Mouse (Mus musculus) lung, embryonic 16.5 days (tissue): ENCODE results near the gene Hoxa1. TPM values are rescaled to one million over a fixed set of nuclear protein-coding genes. Genes with fewer than 3 reads are reported as not detected.

Experiments
- ATAC-seq: fragments of 200-750 bp; cut with Nextera tagmentation; 2 replicates; pipeline ENCODE4 v1.8.0; 2017; ENCODE audit warnings: low read depth, mild to moderate bottlenecking, moderate library complexity
- H3K27ac ChIP-seq: fragments of 300-500 bp; sonication (generic); 2 replicates; pipeline ENCODE4 v1.5.1; 2014; ENCODE audit warnings: mild to moderate bottlenecking, control low read depth, low read length
- H3K27me3 ChIP-seq: fragments of 300-500 bp; sonication (generic); 2 replicates; pipeline ENCODE4 v1.6.1; 2014; ENCODE audit warnings: low read depth, low read length, mixed read lengths; ENCODE audit not compliant: control insufficient read depth, insufficient read depth
- H3K36me3 ChIP-seq: fragments of 300-500 bp; sonication (generic); 2 replicates; pipeline ENCODE4 v1.6.1; 2014; ENCODE audit warnings: low read length; ENCODE audit not compliant: control insufficient read depth, insufficient read depth
- H3K4me1 ChIP-seq: fragments of 300-500 bp; sonication (generic); replicated peaks from 2 replicates; pipeline ENCODE4 v1.6.1; 2014; ENCODE audit warnings: low read length, mixed read lengths; ENCODE audit not compliant: control insufficient read depth, insufficient read depth
- H3K4me2 ChIP-seq: fragments of 300-500 bp; sonication (generic); 2 replicates; pipeline ENCODE4 v1.6.1; 2014; ENCODE audit warnings: low read depth, low read length, control low read depth
- H3K4me3 ChIP-seq: fragments of 300-500 bp; sonication (generic); 2 replicates; pipeline ENCODE4 v1.5.1; 2014; ENCODE audit warnings: mild to moderate bottlenecking, low read length, control low read depth
- H3K9ac ChIP-seq: fragments of 300-500 bp; sonication (generic); 2 replicates; pipeline ENCODE4 v1.6.1; 2014; ENCODE audit warnings: low read length, control low read depth
- H3K9me3 ChIP-seq: fragments of 300-500 bp; sonication (generic); 2 replicates; pipeline ENCODE4 v1.6.1; 2016; ENCODE audit warnings: low read length; ENCODE audit not compliant: control insufficient read depth
- WGBS: fragments of 180-500 bp; shearing (Covaris S2); extraction: QIAGEN DNeasy Blood & Tissue Kit; methylation state at CpG from one replicate; pipeline ENCODE4 v1.1.7; 2014; 5-methylcytosine and 5-hydroxymethylcytosine counted together
- polyA plus RNA-seq: library from polyadenylated mRNA; unstranded; fragments of >200 nt; fragmentation: Nextera tagmentation; extraction: Ambion mirVana; gene quantifications from 2 replicates; pipeline ENCODE4 v1.2.1, GENCODE M21; 2015

Hoxa1 gene
- polyA plus RNA-seq, 1 experiment from 2014 or later: 1.4 TPM

GRCm38 (mm10) chr6:52137841-52138535 lies 20.1 kb downstream of the Hoxa1 start:
- Histone ChIP-seq H3K27me3 (no peaks in the 10 kb centered on the region; the same call in 1 of the 2 replicates), H3K9ac (no peak overlapping the region), H3K4me2 (no peak overlapping the region), H3K9me3 (no peaks in the 10 kb centered on the region), H3K36me3 (no peaks in the 10 kb centered on the region), H3K4me1 (no peaks in the 10 kb centered on the region), H3K27ac (no peak overlapping the region), H3K4me3 (no peak overlapping the region)
- 63% methylated on average over 9 of the region's 9 CpGs for WGBS
- no peak for ATAC-seq

GRCm38 (mm10) chr6:52123673-52124072 lies 34.4 kb downstream of the Hoxa1 start:
- Histone ChIP-seq H3K9me3 (peaks cover 6% of the 10 kb centered on the region; the same call in 1 of the 2 replicates), H3K36me3 (no peaks in the 10 kb centered on the region), H3K4me2 (no peak overlapping the region), H3K4me1 (no peaks in the 10 kb centered on the region), H3K9ac (no peak overlapping the region), H3K4me3 (no peak overlapping the region), H3K27me3 (peaks cover 11% of the 10 kb centered on the region), H3K27ac (no peak overlapping the region)
- no peak for ATAC-seq
- 67% methylated on average over 4 of the region's 4 CpGs for WGBS

GRCm38 (mm10) chr6:52121173-52121572 lies 36.9 kb downstream of the Hoxa1 start:
- Histone ChIP-seq H3K27ac (no peak overlapping the region), H3K4me2 (no peak overlapping the region), H3K27me3 (peaks cover 11% of the 10 kb centered on the region), H3K9ac (no peak overlapping the region), H3K4me3 (no peak overlapping the region), H3K9me3 (no peaks in the 10 kb centered on the region), H3K36me3 (no peaks in the 10 kb centered on the region), H3K4me1 (no peaks in the 10 kb centered on the region)
- WGBS: 47% methylated on average over 3 of the region's 3 CpGs
- no peak for ATAC-seq

GRCm38 (mm10) chr6:52118903-52119635 lies 39.0 kb downstream of the Hoxa1 start:
- no peaks in the 10 kb centered on the region for H3K9me3 ChIP-seq
- no peak overlapping the region for H3K9ac ChIP-seq
- H3K36me3 ChIP-seq: no peaks in the 10 kb centered on the region
- WGBS: 27% methylated on average over 6 of the region's 6 CpGs
- no peak overlapping the region for H3K27ac ChIP-seq
- peaks cover 14% of the 10 kb centered on the region for H3K27me3 ChIP-seq
- no peak for ATAC-seq
- H3K4me3 ChIP-seq: no peak overlapping the region
- H3K4me2 ChIP-seq: no peak overlapping the region
- H3K4me1 ChIP-seq: peaks cover 4% of the 10 kb centered on the region; the same call in 1 of the 2 replicates

- H3K27me3 ChIP-seq: peaks cover 15% of the 10 kb centered on the region
- no peak for ATAC-seq
- H3K9me3 ChIP-seq: no peaks in the 10 kb centered on the region
- no peak overlapping the region for H3K4me2 ChIP-seq
- peaks cover 8% of the 10 kb centered on the region; the same call in 1 of the 2 replicates for H3K4me1 ChIP-seq
- 20% methylated on average over 5 of the region's 5 CpGs for WGBS
- no peak overlapping the region for H3K4me3 ChIP-seq
- no peaks in the 10 kb centered on the region for H3K36me3 ChIP-seq
- H3K9ac ChIP-seq: no peak overlapping the region
- H3K27ac ChIP-seq: no peak overlapping the region
Measured at GRCm38 (mm10) chr6:52115899-52116298, 42.2 kb downstream of the Hoxa1 start.

- Histone ChIP-seq H3K36me3 (no peaks in the 10 kb centered on the region), H3K27me3 (peaks cover 11% of the 10 kb centered on the region), H3K9ac (no peak overlapping the region), H3K9me3 (no peaks in the 10 kb centered on the region), H3K4me2 (no peak overlapping the region), H3K4me1 (peaks cover 8% of the 10 kb centered on the region; the same call in 1 of the 2 replicates), H3K4me3 (no peak overlapping the region), H3K27ac (no peak overlapping the region)
- 55% methylated on average over 4 of the region's 4 CpGs for WGBS
- ATAC-seq: no peak
Measured at GRCm38 (mm10) chr6:52111846-52112245, 46.3 kb downstream of the Hoxa1 start.

- WGBS: 83% methylated on average over 3 of the region's 3 CpGs
- Histone ChIP-seq H3K27ac (no peak overlapping the region), H3K27me3 (no peaks in the 10 kb centered on the region), H3K4me2 (no peak overlapping the region), H3K9ac (no peak overlapping the region), H3K36me3 (no peaks in the 10 kb centered on the region), H3K9me3 (no peaks in the 10 kb centered on the region), H3K4me1 (peaks cover 3% of the 10 kb centered on the region; the same call in 1 of the 2 replicates), H3K4me3 (no peak overlapping the region)
- no peak for ATAC-seq
Measured at GRCm38 (mm10) chr6:52107400-52107799, 50.7 kb downstream of the Hoxa1 start.

- ATAC-seq: no peak
- Histone ChIP-seq H3K4me3 (no peak overlapping the region), H3K27ac (no peak overlapping the region), H3K36me3 (no peaks in the 10 kb centered on the region), H3K4me1 (peaks cover 9% of the 10 kb centered on the region), H3K9ac (no peak overlapping the region), H3K4me2 (no peak overlapping the region), H3K9me3 (no peaks in the 10 kb centered on the region), H3K27me3 (no peaks in the 10 kb centered on the region)
- WGBS: 44% methylated on average over 3 of the region's 3 CpGs
Measured at GRCm38 (mm10) chr6:52106716-52107115, 51.4 kb downstream of the Hoxa1 start.

GRCm38 (mm10) chr6:52106178-52106577 lies 51.9 kb downstream of the Hoxa1 start:
- no peak overlapping the region for H3K4me3 ChIP-seq
- no peak overlapping the region for H3K4me2 ChIP-seq
- peaks cover 9% of the 10 kb centered on the region for H3K4me1 ChIP-seq
- H3K27me3 ChIP-seq: no peaks in the 10 kb centered on the region
- WGBS: 45% methylated on average over 3 of the region's 3 CpGs
- H3K27ac ChIP-seq: no peak overlapping the region
- H3K9me3 ChIP-seq: no peaks in the 10 kb centered on the region
- no peaks in the 10 kb centered on the region for H3K36me3 ChIP-seq
- no peak for ATAC-seq
- H3K9ac ChIP-seq: no peak overlapping the region
